Mouse (Mus musculus): Measurements from ENCODE around the gene Snap25. TPM values are rescaled to one million over a fixed set of nuclear protein-coding genes. Genes with fewer than 3 reads are reported as not detected.

The Snap25 gene
- polyA plus RNA-seq, 1 experiment from 2014 or later, result 0.09 TPM

DNA sequence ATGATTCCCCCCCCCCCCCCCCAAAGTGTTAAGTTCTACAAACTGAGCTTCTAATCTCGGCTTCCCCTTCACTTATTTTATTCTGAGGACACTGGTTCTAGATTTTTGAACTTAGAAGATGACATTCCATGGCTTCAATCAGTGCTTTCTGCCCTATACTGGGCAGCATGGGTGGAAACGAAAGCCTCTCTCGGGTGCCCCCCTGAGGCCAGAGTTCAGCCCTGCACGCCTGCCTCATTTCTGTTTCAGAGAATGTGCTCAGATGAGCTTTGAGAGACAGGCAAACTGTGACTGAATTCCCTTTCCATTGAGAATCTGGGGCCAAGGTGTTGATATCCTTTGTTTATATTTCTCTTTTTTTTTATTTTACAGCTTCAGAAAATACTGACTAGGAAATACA, 7.0 kb downstream of the Snap25 start:
- H3K9ac ChIP-seq (ENCODE audit: low read depth, low read length), result no peak overlapping the region
- no peaks in the 10 kb centered on the region for H3K9me3 ChIP-seq (replicated peaks; ENCODE audit: low read length)
- H3K36me3 ChIP-seq (ENCODE audit: insufficient read depth, low read length), result no peaks in the 10 kb centered on the region
- no peak overlapping the region for H3K27ac ChIP-seq
- no peaks in the 10 kb centered on the region for H3K4me1 ChIP-seq (replicated peaks; ENCODE audit: insufficient read depth, low read length)
- H3K4me2 ChIP-seq (ENCODE audit: low read length), result no peak overlapping the region
- ATAC-seq (replicated peaks; ENCODE audit: low FRiP score, low read depth) (no peak), DNase-seq (ENCODE audit: low spot score) (peak; percentile 12)
- no peak overlapping the region for H3K4me3 ChIP-seq (replicated peaks; ENCODE audit: low read depth, low read length)
- TF ChIP-seq CTCF (IDR thresholded peaks at IDR 0.05; ENCODE audit: low read depth), result peak; percentile 59
- 21% methylated on average over 4 of the region's 4 CpGs for WGBS
- no peaks in the 10 kb centered on the region for H3K27me3 ChIP-seq (ENCODE audit: insufficient read depth, low read length)

- H3K27ac ChIP-seq, result no peak overlapping the region
- no peaks in the 10 kb centered on the region for H3K9me3 ChIP-seq (replicated peaks; ENCODE audit: low read length)
- no peaks in the 10 kb centered on the region for H3K36me3 ChIP-seq (ENCODE audit: insufficient read depth, low read length)
- ATAC-seq (replicated peaks; ENCODE audit: low FRiP score, low read depth) (no peak), DNase-seq (ENCODE audit: low spot score) (no peak)
- no peak for TF ChIP-seq CTCF (IDR thresholded peaks at IDR 0.05; ENCODE audit: low read depth)
- H3K4me1 ChIP-seq (replicated peaks; ENCODE audit: insufficient read depth, low read length), result no peaks in the 10 kb centered on the region
- H3K4me2 ChIP-seq (ENCODE audit: low read length), result no peak overlapping the region
- WGBS, result 77% methylated on average over 2 of the region's 2 CpGs
- H3K9ac ChIP-seq (ENCODE audit: low read depth, low read length), result no peak overlapping the region
- no peak overlapping the region for H3K4me3 ChIP-seq (replicated peaks; ENCODE audit: low read depth, low read length)
- H3K27me3 ChIP-seq (ENCODE audit: insufficient read depth, low read length), result no peaks in the 10 kb centered on the region
Measured at GRCm38 (mm10) chr2:136738260-136738659, 25.0 kb downstream of the Snap25 start.

- H3K27me3 ChIP-seq (ENCODE audit: insufficient read depth, low read length), result no peaks in the 10 kb centered on the region
- H3K9ac ChIP-seq (ENCODE audit: low read depth, low read length), result no peak overlapping the region
- H3K4me3 ChIP-seq (replicated peaks; ENCODE audit: low read depth, low read length), result no peak overlapping the region
- H3K27ac ChIP-seq, result no peak overlapping the region
- ATAC-seq (replicated peaks; ENCODE audit: low FRiP score, low read depth), result no peak
- H3K4me2 ChIP-seq (ENCODE audit: low read length), result no peak overlapping the region
- DNase-seq (ENCODE audit: low spot score), result no peak
- H3K9me3 ChIP-seq (replicated peaks; ENCODE audit: low read length), result no peaks in the 10 kb centered on the region
- WGBS, result 77% methylated on average over 2 of the region's 2 CpGs
- H3K4me1 ChIP-seq (replicated peaks; ENCODE audit: insufficient read depth, low read length), result no peaks in the 10 kb centered on the region
- TF ChIP-seq CTCF (IDR thresholded peaks at IDR 0.05; ENCODE audit: low read depth), result no peak
- H3K36me3 ChIP-seq (ENCODE audit: insufficient read depth, low read length), result no peaks in the 10 kb centered on the region
Measured at GRCm38 (mm10) chr2:136742230-136742629, 29.0 kb downstream of the Snap25 start.

DNA sequence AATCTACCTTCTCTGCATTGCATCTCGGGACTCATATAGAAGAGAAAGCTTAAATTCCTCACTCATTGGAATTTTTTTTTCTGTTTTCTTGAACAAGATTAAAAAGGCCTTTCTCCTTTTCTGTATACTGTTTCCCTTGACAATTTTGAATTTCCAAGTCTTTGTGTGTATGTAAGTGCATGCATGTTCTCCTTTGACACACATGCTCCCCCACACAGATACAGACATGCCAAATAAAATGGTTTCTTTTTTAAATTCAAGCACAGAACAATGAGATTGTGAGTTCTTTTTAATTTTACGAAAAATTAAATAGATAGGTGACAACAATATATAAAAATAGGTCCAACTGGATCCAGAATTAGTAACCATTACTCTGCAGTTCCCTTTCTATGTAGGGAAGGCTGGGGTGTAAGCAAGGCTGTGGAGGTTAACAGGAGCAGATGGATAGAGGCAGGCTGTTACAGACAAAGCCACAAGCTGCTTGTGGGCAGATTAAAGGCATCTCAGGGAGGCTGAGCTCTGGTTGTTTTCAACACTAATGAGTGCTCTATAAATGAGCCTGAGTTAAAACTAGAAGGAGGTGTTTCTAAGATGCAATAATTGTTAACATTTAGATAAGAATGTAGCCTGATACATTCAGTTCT, 31.6 kb downstream of the Snap25 start:
- no peaks in the 10 kb centered on the region for H3K27me3 ChIP-seq (ENCODE audit: insufficient read depth, low read length)

DNA sequence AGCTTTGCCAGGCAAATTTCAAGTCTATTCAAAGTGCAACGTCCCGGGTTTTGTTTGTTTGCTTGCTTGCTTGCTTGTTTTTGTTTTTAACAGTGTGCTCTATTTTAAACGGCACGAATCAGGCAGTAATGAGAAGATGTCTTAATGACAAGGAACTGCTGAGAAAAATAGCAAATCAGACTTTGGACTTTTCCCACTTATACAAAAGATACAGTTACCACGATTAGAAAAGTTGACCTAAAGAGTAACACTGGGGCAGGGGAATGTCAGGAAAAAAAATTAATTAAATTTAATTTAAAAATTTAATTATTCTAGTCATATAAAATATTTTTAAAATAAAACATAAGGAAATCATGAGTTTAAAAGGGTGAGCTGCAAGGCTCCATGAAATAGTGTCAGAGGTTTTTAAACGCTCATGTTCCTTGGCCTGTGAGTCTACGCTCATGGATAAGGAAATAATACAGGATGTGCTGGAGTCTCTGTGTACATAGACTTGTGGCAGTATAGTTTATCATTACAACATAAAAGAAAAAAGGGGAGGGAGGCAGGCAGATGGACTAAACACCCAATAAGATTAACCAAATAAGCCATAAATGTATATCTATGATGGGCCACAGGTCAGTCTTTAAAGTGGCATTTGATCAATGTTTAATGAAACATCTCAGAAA, 32.2 kb downstream of the Snap25 start:
- Histone ChIP-seq H3K9me3 (replicated peaks; ENCODE audit: low read length) (no peaks in the 10 kb centered on the region), H3K4me1 (replicated peaks; ENCODE audit: insufficient read depth, low read length) (no peaks in the 10 kb centered on the region), H3K36me3 (ENCODE audit: insufficient read depth, low read length) (no peaks in the 10 kb centered on the region), H3K27ac (no peak overlapping the region), H3K27me3 (ENCODE audit: insufficient read depth, low read length) (no peaks in the 10 kb centered on the region), H3K4me3 (replicated peaks; ENCODE audit: low read depth, low read length) (no peak overlapping the region), H3K4me2 (ENCODE audit: low read length) (no peak overlapping the region), H3K9ac (ENCODE audit: low read depth, low read length) (no peak overlapping the region)
- WGBS, result 67% methylated on average over 7 of the region's 7 CpGs
- no peak for ATAC-seq (replicated peaks; ENCODE audit: low FRiP score, low read depth)
- no peak for DNase-seq (ENCODE audit: low spot score)
- TF ChIP-seq CTCF (IDR thresholded peaks at IDR 0.05; ENCODE audit: low read depth), result no peak

More for the DNA sequence above, 31.6 kb downstream of the Snap25 start:
- WGBS, result 85% methylated on average over 2 of the region's 2 CpGs
- DNase-seq (ENCODE audit: low spot score), result no peak
- ATAC-seq (replicated peaks; ENCODE audit: low FRiP score, low read depth), result no peak
- H3K4me2 ChIP-seq (ENCODE audit: low read length), result no peak overlapping the region
- no peaks in the 10 kb centered on the region for H3K36me3 ChIP-seq (ENCODE audit: insufficient read depth, low read length)
- no peak for TF ChIP-seq CTCF (IDR thresholded peaks at IDR 0.05; ENCODE audit: low read depth)
- no peaks in the 10 kb centered on the region for H3K4me1 ChIP-seq (replicated peaks; ENCODE audit: insufficient read depth, low read length)
- no peak overlapping the region for H3K27ac ChIP-seq
- no peaks in the 10 kb centered on the region for H3K9me3 ChIP-seq (replicated peaks; ENCODE audit: low read length)
- no peak overlapping the region for H3K9ac ChIP-seq (ENCODE audit: low read depth, low read length)
- H3K4me3 ChIP-seq (replicated peaks; ENCODE audit: low read depth, low read length), result no peak overlapping the region

- DNase-seq (ENCODE audit: low spot score), result no peak
- H3K4me2 ChIP-seq (ENCODE audit: low read length), result no peak overlapping the region
- no peaks in the 10 kb centered on the region for H3K4me1 ChIP-seq (replicated peaks; ENCODE audit: insufficient read depth, low read length)
- no peaks in the 10 kb centered on the region for H3K27me3 ChIP-seq (ENCODE audit: insufficient read depth, low read length)
- H3K27ac ChIP-seq, result no peak overlapping the region
- H3K9ac ChIP-seq (ENCODE audit: low read depth, low read length), result no peak overlapping the region
- ATAC-seq (replicated peaks; ENCODE audit: low FRiP score, low read depth), result no peak
- no peak overlapping the region for H3K4me3 ChIP-seq (replicated peaks; ENCODE audit: low read depth, low read length)
- no peaks in the 10 kb centered on the region for H3K9me3 ChIP-seq (replicated peaks; ENCODE audit: low read length)
- no peaks in the 10 kb centered on the region for H3K36me3 ChIP-seq (ENCODE audit: insufficient read depth, low read length)
- TF ChIP-seq CTCF (IDR thresholded peaks at IDR 0.05; ENCODE audit: low read depth), result no peak
- WGBS, result 46% methylated on average over 3 of the region's 3 CpGs
Measured at GRCm38 (mm10) chr2:136753682-136754081, 40.4 kb downstream of the Snap25 start.

Data from kidney, postnatal 0 days (tissue).